Mouse (Mus musculus) cerebellum, postnatal 14 days (tissue): ENCODE data around the gene 1700019D03Rik.
"Not testable (repeated sequence)": the region's sequence is repeated elsewhere in the genome, so short reads cannot be mapped to it uniquely, and the experiment has no call there.

Experiments used
- DNase-seq, 2 experiments: peaks; one replicate each; pipeline ENCODE4 v3.0.0; 2021; ENCODE audit warnings: mixed read lengths in 2 of 2

Gene 1700019D03Rik

GRCm38 (mm10) chr1:52953548-52953947 is 66.4 kb downstream of the 1700019D03Rik start:
- DNase-seq = no peak

DNA sequence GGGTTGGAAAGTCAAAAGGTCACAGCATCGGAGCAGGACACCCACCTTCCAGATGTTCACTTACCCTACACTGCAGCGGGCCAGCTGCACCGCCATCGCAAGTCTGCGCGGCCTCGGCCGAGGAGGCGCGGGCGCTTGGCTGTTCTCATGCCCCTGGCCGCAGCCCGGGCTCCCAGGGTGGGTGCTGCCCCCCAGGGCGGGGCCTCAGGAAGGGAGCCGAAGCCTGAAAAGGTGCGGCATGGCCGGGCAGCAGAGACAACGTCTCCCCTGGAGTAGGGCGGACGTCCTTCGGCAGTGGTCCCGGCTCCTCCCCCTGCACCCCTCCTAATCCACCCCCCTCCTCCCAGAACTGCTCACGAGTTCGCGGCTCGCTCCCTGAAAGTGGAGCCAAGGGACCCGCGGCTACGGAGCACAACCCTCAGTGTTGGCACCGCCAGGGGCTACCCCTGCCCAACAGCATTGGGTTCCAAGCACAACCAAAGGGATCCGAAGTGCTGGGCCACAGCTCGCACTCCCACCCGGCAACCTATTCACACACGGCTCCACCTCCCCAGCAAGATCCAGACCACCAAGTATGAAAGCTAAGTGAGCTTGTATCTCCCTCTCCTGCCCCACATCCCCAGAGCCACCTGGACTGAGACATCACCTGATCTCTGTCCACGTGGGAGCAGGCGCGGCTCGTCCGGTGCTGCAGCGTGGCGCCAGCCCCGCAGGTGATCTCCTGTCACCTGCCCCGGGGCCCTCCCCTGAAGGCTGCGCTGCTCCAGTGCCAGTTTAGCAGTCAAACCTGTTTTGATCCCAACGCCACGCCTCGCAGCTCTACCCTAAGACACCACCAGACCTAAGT is 67.2 kb downstream of the 1700019D03Rik start:
- DNase-seq = peak; percentile 61 to 67

DNA sequence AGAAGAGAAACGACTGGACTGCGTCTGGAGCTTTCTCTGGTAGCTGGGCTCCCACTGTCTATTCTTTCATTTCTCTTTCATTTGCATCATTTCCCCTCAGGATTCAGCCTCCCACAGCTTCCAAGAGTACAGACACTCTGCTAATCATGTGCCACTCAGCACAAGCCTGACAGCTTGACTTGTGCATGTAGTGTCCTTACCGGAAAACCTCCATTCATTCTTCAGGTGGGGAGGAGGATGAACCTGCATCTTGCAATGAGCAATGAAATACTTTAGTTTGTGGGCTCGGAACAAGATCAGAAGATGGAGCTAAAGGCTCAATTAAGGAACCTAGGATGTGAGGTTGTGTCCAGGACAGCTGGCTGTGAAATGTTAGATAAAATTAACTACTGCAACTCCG is 67.8 kb downstream of the 1700019D03Rik start:
- DNase-seq = peak in 1 of 2 experiments; percentile 50

GRCm38 (mm10) chr1:52951146-52951868 is 68.7 kb downstream of the 1700019D03Rik start:
- peak in 1 of 2 experiments; percentile 26 for DNase-seq

- DNase-seq = no peak
Measured at GRCm38 (mm10) chr1:52947895-52948294, 72.1 kb downstream of the 1700019D03Rik start.

DNA sequence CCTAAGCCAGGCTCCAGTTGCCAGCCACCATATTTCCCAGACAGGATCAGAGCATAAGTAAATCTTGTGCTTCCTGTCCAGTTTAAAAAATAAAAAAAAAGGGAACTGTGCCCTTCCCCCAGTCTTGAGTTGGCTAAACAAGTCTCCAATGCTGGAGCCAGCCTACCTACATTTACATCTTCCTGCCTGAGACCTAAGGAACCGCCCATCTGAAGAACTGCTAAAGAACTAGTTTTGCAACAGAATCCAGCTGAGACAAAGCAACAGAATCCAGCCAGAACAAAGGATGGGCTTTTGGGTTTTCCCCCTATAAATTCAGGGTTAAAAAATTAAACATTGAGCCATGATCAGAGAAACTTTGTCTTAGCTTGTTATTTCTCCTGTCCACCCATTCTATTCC is 81.0 kb downstream of the 1700019D03Rik start:
- DNase-seq = no peak

GRCm38 (mm10) chr1:52934494-52934893 is 85.5 kb downstream of the 1700019D03Rik start:
- DNase-seq = no peak

DNA sequence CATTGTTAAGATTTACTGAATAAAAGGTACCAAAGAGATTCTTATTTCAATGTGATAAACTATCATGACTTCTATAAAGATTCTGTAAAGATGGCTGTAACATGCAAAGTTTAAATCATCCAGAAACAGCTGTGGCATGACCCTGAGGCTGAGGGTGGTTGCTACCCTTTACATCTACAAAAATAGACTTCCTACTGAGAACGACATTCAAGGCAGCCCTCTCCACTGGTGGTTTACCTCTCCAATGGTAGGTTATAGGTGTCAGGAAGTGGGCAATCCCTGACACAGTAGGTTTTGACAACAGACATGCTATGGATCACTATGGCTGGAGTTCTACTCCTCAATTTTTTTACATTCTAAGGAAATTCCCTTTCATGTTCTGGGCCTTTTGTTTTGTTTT is 95.5 kb downstream of the 1700019D03Rik start:
- DNase-seq = not testable (repeated sequence)

GRCm38 (mm10) chr1:52918897-52919296 is 101.1 kb downstream of the 1700019D03Rik start:
- not testable (repeated sequence) for DNase-seq

DNA sequence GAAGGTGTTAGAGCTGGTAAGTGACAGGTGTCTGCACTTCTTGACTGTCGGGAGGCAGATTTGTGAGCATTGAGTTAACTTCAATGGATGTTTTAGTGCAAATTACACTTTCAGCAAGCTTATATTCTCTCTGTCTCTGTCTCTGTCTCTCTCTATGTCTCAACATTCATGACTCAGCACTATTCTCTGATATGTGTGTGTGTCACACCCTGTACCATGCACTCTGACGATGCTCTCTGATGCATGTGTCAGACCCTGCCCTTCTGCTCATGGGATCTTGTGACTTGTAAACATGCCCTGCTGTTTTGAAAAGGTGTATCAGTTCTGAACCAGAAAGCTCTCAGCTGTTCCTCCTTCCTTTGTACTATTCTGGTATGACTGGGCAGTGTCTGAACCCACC is 103.3 kb downstream of the 1700019D03Rik start:
- DNase-seq = no peak

- DNase-seq = no peak
Measured at GRCm38 (mm10) chr1:52909783-52910182, 110.2 kb downstream of the 1700019D03Rik start.

DNA sequence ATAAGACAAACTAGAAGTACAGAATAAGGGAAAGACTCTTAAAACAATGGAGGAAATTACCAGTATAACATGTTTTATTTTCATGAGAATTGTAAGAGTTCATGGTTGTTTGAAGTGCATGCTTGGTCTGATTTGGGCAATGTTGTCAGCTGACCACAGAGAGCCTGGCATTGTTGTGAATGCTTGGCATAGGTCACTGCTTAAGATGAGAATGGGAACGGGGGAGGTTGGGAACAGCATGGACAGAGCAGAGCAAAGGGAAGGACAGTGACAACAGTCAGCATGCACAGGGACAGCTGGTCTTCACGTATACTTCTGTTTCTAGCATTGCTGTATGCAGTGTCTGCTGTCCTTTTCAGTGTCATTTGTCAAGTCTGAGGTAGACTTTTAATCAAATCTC is 135.8 kb downstream of the 1700019D03Rik start:
- DNase-seq = peak in 1 of 2 experiments; percentile 12
